Mouse (Mus musculus): ENCODE measurements around the gene Uba1. TPM values are rescaled to one million over a fixed set of nuclear protein-coding genes. Genes with fewer than 3 reads are reported as not detected.

The Uba1 gene
- polyA plus RNA-seq, 1 experiment from 2014 or later, result 77.1 TPM

DNA sequence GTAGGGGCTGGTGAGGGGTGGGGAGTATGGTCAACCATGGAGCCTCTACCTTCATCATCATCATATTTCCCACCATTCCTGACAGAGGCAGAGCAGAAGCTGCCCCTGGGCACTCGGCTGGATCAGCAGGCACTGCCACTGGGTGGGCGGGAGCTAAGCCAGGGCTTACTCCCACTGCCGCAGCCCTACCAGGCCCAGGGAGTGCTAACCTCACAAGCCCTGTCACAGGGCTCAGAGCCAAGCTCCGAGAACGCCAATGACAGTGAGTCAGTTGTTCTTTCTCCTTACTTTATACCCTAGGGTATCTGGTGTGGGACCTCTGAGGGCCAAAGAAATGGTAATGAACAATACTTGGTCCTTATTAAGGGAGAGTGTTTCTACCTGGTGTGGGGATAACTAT, 13.3 kb upstream of the Uba1 start:
- Histone ChIP-seq H3K4me1 (replicated peaks; ENCODE audit: control insufficient read depth, insufficient read depth, low read length) (no peaks in the 10 kb centered on the region), H3K27me3 (replicated peaks; ENCODE audit: control insufficient read depth, insufficient read depth, low read length) (no peaks in the 10 kb centered on the region), H3K4me2 (replicated peaks; ENCODE audit: low read depth) (no peak overlapping the region), H3K9me3 (ENCODE audit: control insufficient read depth) (no peaks in the 10 kb centered on the region), H3K4me3 (ENCODE audit: low read depth, low read length) (no peak overlapping the region), H3K9ac (ENCODE audit: low read depth, low read length) (no peak overlapping the region), H3K36me3 (ENCODE audit: control insufficient read depth, insufficient read depth) (peaks cover 15% of the 10 kb centered on the region), H3K27ac (ENCODE audit: low read depth, low read length) (no peak overlapping the region)
- no peak for ATAC-seq
- TF ChIP-seq CTCF (IDR thresholded peaks at IDR 0.05; ENCODE audit: low read depth), result no peak
- WGBS, result 83% methylated on average over 5 of the region's 5 CpGs

DNA sequence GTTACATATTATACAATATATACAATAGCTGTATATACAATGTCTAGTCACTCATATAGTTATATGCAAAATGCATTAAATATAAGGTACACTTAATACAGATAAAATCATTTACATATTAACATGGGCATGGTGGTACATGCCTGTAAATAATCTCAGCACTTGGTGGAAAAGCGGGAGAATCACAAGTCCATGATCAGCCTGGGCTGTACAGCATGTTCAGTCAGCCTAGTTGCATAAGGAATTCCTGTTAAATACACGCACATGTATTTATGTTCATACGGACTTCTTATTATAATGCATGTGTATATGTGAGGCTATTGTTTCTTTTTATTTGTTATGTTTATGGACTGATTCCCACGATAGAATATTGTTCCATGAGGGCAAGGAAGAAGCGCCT, 533 bp upstream of the Uba1 start:
- H3K4me1 ChIP-seq (replicated peaks; ENCODE audit: control insufficient read depth, insufficient read depth, low read length), result no peaks in the 10 kb centered on the region
- no peak overlapping the region for H3K9ac ChIP-seq (ENCODE audit: low read depth, low read length)
- H3K9me3 ChIP-seq (ENCODE audit: control insufficient read depth), result no peaks in the 10 kb centered on the region
- H3K27me3 ChIP-seq (replicated peaks; ENCODE audit: control insufficient read depth, insufficient read depth, low read length), result no peaks in the 10 kb centered on the region
- H3K4me2 ChIP-seq (replicated peaks; ENCODE audit: low read depth), result peak overlapping the region; percentile 75
- 28% methylated on average over 5 of the region's 5 CpGs for WGBS
- no peak for TF ChIP-seq CTCF (IDR thresholded peaks at IDR 0.05; ENCODE audit: low read depth)
- no peak overlapping the region for H3K27ac ChIP-seq (ENCODE audit: low read depth, low read length)
- no peak for ATAC-seq
- peak overlapping the region; percentile 48 for H3K4me3 ChIP-seq (ENCODE audit: low read depth, low read length)
- no peaks in the 10 kb centered on the region for H3K36me3 ChIP-seq (ENCODE audit: control insufficient read depth, insufficient read depth)

DNA sequence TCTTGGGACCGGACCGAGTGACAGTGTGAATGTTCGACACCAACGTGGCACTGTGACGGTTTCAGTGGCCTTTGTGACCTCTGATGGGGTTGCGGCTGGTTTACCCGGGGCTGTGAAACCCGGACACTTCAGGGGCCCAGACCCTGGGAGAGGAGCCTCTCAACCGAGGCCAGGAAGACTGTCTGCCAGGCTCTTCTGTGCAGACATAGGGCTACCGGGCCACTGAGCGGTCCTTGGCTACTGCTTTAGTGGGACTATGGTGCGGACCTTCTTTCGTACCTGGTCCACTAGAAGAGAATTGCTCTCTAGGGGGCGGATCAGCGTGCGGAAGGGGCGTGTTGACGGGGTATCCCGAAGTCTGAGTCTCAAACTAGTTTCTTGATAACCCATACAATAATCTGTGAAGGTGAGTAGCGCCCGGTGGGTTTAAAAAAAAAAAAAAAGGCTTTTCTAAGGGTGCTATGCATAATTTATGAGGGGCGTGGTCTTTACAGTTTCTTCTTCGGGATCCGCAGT, 823 bp downstream of the Uba1 start:
- WGBS, result 17% methylated on average over 24 of the region's 24 CpGs
- Histone ChIP-seq H3K4me2 (replicated peaks; ENCODE audit: low read depth) (peak overlapping the region; percentile 75), H3K4me1 (replicated peaks; ENCODE audit: control insufficient read depth, insufficient read depth, low read length) (0 out of 2 replicates have a peak, but pooled peaks cover 2% of the 10 kb centered on the region), H3K27me3 (replicated peaks; ENCODE audit: control insufficient read depth, insufficient read depth, low read length) (no peaks in the 10 kb centered on the region), H3K27ac (ENCODE audit: low read depth, low read length) (no peak overlapping the region), H3K36me3 (ENCODE audit: control insufficient read depth, insufficient read depth) (no peaks in the 10 kb centered on the region), H3K4me3 (ENCODE audit: low read depth, low read length) (peak overlapping the region; percentile 48), H3K9me3 (ENCODE audit: control insufficient read depth) (no peaks in the 10 kb centered on the region), H3K9ac (ENCODE audit: low read depth, low read length) (peak overlapping the region; percentile 38; the same call in 1 of the 2 replicates)
- no peak for ATAC-seq
- TF ChIP-seq CTCF (IDR thresholded peaks at IDR 0.05; ENCODE audit: low read depth), result no peak

DNA sequence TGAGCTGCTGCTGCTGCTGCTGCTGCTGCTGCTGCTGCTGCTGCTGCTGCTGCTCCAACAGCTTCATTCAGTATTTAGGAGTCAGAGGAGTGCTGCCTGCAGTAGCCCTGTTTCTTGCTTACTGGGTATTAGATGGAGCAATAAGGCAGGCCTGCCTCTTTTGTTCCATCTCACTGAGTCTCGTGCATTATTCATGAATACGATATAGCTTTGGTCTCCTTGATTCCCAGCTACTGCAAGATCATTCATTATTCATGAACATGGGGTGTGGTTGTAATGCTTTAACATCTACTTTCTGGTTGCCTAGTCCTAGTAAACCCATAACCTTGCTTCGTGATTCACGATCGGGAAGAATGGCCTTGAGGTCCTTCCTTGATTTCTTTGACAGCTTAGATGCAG, 4.2 kb downstream of the Uba1 start:
- Histone ChIP-seq H3K27me3 (replicated peaks; ENCODE audit: control insufficient read depth, insufficient read depth, low read length) (no peaks in the 10 kb centered on the region), H3K9ac (ENCODE audit: low read depth, low read length) (no peak overlapping the region), H3K36me3 (ENCODE audit: control insufficient read depth, insufficient read depth) (no peaks in the 10 kb centered on the region), H3K9me3 (ENCODE audit: control insufficient read depth) (no peaks in the 10 kb centered on the region), H3K4me2 (replicated peaks; ENCODE audit: low read depth) (no peak overlapping the region), H3K4me1 (replicated peaks; ENCODE audit: control insufficient read depth, insufficient read depth, low read length) (0 out of 2 replicates have a peak, but pooled peaks cover 2% of the 10 kb centered on the region), H3K27ac (ENCODE audit: low read depth, low read length) (no peak overlapping the region), H3K4me3 (ENCODE audit: low read depth, low read length) (no peak overlapping the region)
- ATAC-seq, result no peak
- WGBS, result 28% methylated on average over 5 of the region's 5 CpGs
- no peak for TF ChIP-seq CTCF (IDR thresholded peaks at IDR 0.05; ENCODE audit: low read depth)

DNA sequence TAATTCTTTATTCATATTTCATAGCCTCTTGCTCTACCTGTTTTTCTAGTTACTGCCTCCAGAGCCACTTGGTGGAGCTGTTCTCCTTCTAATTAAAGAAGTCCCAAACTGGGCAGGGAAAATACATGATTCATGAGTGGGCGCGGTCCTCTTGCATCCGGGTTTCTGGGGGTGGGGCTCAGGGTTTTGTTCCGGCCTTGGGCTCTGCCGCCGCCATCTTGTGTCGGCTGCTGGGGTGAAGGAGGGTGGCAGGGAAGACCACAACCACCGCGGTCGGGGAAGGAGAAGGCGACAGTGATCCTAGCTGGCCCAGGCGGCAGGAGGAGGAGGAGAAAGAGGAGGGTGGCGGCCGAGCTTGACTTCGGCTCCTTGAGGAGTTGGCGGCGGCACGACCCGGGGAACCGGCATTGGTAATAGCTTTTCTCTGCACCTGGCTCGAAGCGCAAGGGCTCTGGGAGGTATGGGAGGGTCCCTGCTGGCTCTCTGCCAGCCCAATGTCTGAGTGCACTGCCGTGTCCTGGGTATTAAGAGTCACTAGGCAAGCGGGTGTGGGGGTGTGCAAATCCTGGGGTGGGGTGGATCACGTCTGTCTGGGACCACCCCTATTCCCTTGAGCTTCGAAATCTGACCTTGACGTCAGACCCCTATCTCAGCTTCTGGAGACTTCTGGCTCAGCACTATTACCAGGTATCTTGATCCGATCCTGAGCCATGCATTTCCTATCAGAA, 4.8 kb downstream of the Uba1 start:
- Histone ChIP-seq H3K36me3 (ENCODE audit: control insufficient read depth, insufficient read depth) (0 out of 2 replicates have a peak, but pooled peaks cover 1% of the 10 kb centered on the region), H3K4me2 (replicated peaks; ENCODE audit: low read depth) (peak overlapping the region; percentile 63), H3K4me1 (replicated peaks; ENCODE audit: control insufficient read depth, insufficient read depth, low read length) (0 out of 2 replicates have a peak, but pooled peaks cover 2% of the 10 kb centered on the region), H3K27me3 (replicated peaks; ENCODE audit: control insufficient read depth, insufficient read depth, low read length) (no peaks in the 10 kb centered on the region), H3K4me3 (ENCODE audit: low read depth, low read length) (peak overlapping the region; percentile 60), H3K27ac (ENCODE audit: low read depth, low read length) (peak overlapping the region; percentile 71), H3K9me3 (ENCODE audit: control insufficient read depth) (no peaks in the 10 kb centered on the region), H3K9ac (ENCODE audit: low read depth, low read length) (peak overlapping the region; percentile 72)
- WGBS, result 20% methylated on average over 27 of the region's 28 CpGs
- TF ChIP-seq CTCF (IDR thresholded peaks at IDR 0.05; ENCODE audit: low read depth), result peak; percentile 72
- peak; percentile 85 for ATAC-seq

DNA sequence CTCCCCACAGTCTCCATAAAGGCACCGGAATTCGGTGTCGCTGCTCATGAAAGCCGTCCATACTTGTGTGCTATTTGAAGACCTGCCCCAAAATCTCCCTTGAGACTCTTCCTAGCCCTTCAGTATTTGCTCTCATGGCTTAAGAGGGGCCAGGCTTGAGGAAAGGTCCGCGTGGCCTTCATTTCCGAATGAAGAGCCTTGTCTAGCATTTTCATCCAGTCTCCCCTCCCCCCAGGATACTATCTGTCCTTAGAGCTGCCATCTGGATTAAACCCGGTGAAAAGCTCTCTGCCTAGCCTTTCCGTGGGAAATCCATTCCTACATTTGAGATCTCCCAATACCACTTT, 5.3 kb downstream of the Uba1 start:
- Histone ChIP-seq H3K27me3 (replicated peaks; ENCODE audit: control insufficient read depth, insufficient read depth, low read length) (no peaks in the 10 kb centered on the region), H3K4me2 (replicated peaks; ENCODE audit: low read depth) (peak overlapping the region; percentile 63), H3K9me3 (ENCODE audit: control insufficient read depth) (no peaks in the 10 kb centered on the region), H3K4me1 (replicated peaks; ENCODE audit: control insufficient read depth, insufficient read depth, low read length) (0 out of 2 replicates have a peak, but pooled peaks cover 2% of the 10 kb centered on the region), H3K4me3 (ENCODE audit: low read depth, low read length) (peak overlapping the region; percentile 60), H3K27ac (ENCODE audit: low read depth, low read length) (peak overlapping the region; percentile 71; the same call in 1 of the 2 replicates), H3K36me3 (ENCODE audit: control insufficient read depth, insufficient read depth) (peaks cover 7% of the 10 kb centered on the region), H3K9ac (ENCODE audit: low read depth, low read length) (peak overlapping the region; percentile 72)
- 31% methylated on average over 9 of the region's 9 CpGs for WGBS
- TF ChIP-seq CTCF (IDR thresholded peaks at IDR 0.05; ENCODE audit: low read depth), result no peak
- peak; percentile 9; the same call in 1 of the 2 replicates for ATAC-seq
